Mouse (Mus musculus) intestine, postnatal 0 days (tissue): ENCODE results near the gene Mthfd1. TPM values are rescaled to one million over a fixed set of nuclear protein-coding genes. Genes with fewer than 3 reads are reported as not detected.
A peak's percentile ranks its signal among the peaks of the same experiment; 100 is the strongest.

Source experiments
- ATAC-seq: fragments of 200-750 bp; cut with Nextera tagmentation; 2 replicates; pipeline ENCODE4 v1.8.0; 2017; ENCODE audit warnings: mild to moderate bottlenecking, moderate TSS enrichment, moderate library complexity
- H3K27ac ChIP-seq: fragments of 300-500 bp; sonication (generic); 2 replicates; pipeline ENCODE4 v1.5.1; 2014; ENCODE audit warnings: mild to moderate bottlenecking, low read depth, low read length, moderate library complexity
- H3K27me3 ChIP-seq: fragments of 300-500 bp; sonication (generic); replicated peaks from 2 replicates; pipeline ENCODE4 v1.6.1; 2014; ENCODE audit warnings: low read length, mixed read lengths; ENCODE audit not compliant: control insufficient read depth, insufficient read depth
- H3K36me3 ChIP-seq: fragments of 300-500 bp; sonication (generic); 2 replicates; pipeline ENCODE4 v1.6.1; 2014; ENCODE audit warnings: mild to moderate bottlenecking, moderate library complexity; ENCODE audit not compliant: control insufficient read depth, insufficient read depth
- H3K4me1 ChIP-seq: fragments of 300-500 bp; sonication (generic); replicated peaks from 2 replicates; pipeline ENCODE4 v1.6.1; 2014; ENCODE audit warnings: antibody characterized with exemption, low read length, mixed read lengths; ENCODE audit not compliant: control insufficient read depth, insufficient read depth
- H3K4me2 ChIP-seq: fragments of 300-500 bp; sonication (generic); replicated peaks from 2 replicates; pipeline ENCODE4 v1.6.1; 2014; ENCODE audit warnings: low read depth, mild to moderate bottlenecking, moderate library complexity
- H3K4me3 ChIP-seq: fragments of 300-500 bp; sonication (generic); 2 replicates; pipeline ENCODE4 v1.5.1; 2014; ENCODE audit warnings: low read depth, low read length
- H3K9ac ChIP-seq: fragments of 300-500 bp; sonication (generic); 2 replicates; pipeline ENCODE4 v1.6.1; 2014; ENCODE audit warnings: mild to moderate bottlenecking, low read depth, low read length
- H3K9me3 ChIP-seq: fragments of 300-500 bp; sonication (generic); 2 replicates; pipeline ENCODE4 v1.6.1; 2016; ENCODE audit warnings: mixed run types; ENCODE audit not compliant: control insufficient read depth
- CTCF ChIP-seq: sonication (generic); IDR thresholded peaks from 2 replicates; pipeline ENCODE4 v1.5.1; 2016; ENCODE audit warnings: low read depth, mild to moderate bottlenecking, control low read depth, antibody characterized with exemption, moderate library complexity
- WGBS: fragments of 180-500 bp; shearing (Covaris S2); extraction: QIAGEN DNeasy Blood & Tissue Kit; methylation state at CpG from one replicate; pipeline ENCODE4 v1.1.7; 2014; 5-methylcytosine and 5-hydroxymethylcytosine counted together
- polyA plus RNA-seq: library from polyadenylated mRNA; unstranded; fragments of >200 nt; fragmentation: Nextera tagmentation; extraction: Ambion mirVana; gene quantifications from 2 replicates; pipeline ENCODE4 v1.2.1, GENCODE M21; 2015

Gene Mthfd1
- polyA plus RNA-seq, 1 experiment from 2014 or later = 18.4 TPM

DNA sequence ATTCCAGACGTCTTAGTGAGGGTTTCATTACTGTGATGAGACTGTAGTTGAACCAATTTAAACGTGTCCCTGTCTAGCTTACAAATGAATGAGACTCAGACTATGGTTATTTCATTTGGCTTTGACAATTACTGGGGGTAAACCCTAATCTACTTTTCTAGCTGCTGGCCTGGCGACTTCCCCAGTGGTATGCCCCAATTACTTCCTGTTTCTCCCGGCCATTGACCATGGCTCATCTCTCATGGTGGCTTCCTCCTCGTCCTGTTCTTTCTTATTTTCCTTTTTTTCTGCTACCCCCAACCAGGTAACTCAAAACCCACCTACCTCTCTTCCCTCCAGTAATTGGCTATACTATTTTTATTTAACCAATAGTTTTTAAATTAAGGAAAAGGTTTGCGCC is 9.9 kb downstream of the Mthfd1 start:
- Histone ChIP-seq H3K9me3 (no peaks in the 10 kb centered on the region), H3K4me1 (no peaks in the 10 kb centered on the region), H3K4me2 (no peak overlapping the region), H3K27me3 (no peaks in the 10 kb centered on the region), H3K4me3 (no peak overlapping the region), H3K9ac (no peak overlapping the region), H3K36me3 (no peaks in the 10 kb centered on the region; the same call in 1 of the 2 replicates), H3K27ac (no peak overlapping the region)
- TF ChIP-seq CTCF = no peak
- no peak for ATAC-seq
- WGBS = 74% methylated on average over 6 of the region's 6 CpGs

DNA sequence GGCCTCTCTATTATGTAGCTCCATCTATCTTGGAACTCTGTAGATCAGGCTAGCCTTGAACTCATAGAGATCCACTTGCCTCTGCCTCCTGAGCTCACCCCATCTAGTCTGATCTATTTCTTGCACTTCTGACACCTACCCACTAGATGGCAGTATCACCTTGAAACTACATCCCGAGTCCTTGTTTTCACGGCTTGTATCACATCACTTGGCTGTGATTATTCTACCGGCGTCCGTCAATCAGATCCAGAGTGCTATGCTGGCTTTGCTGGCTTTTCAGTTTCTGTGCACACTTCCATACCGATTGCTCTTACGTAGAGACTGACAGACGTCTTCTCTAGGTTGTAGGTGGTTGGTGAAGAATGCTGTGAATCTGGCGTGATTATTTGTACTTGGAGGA is 11.8 kb downstream of the Mthfd1 start:
- Histone ChIP-seq H3K4me1 (no peaks in the 10 kb centered on the region), H3K4me2 (no peak overlapping the region), H3K27me3 (no peaks in the 10 kb centered on the region), H3K27ac (no peak overlapping the region), H3K9me3 (no peaks in the 10 kb centered on the region), H3K9ac (no peak overlapping the region), H3K4me3 (no peak overlapping the region), H3K36me3 (peaks cover under 1% of the 10 kb centered on the region; the same call in 1 of the 2 replicates)
- ATAC-seq = peak; percentile 24
- 75% methylated on average over 9 of the region's 9 CpGs for WGBS
- TF ChIP-seq CTCF = peak; percentile 87

DNA sequence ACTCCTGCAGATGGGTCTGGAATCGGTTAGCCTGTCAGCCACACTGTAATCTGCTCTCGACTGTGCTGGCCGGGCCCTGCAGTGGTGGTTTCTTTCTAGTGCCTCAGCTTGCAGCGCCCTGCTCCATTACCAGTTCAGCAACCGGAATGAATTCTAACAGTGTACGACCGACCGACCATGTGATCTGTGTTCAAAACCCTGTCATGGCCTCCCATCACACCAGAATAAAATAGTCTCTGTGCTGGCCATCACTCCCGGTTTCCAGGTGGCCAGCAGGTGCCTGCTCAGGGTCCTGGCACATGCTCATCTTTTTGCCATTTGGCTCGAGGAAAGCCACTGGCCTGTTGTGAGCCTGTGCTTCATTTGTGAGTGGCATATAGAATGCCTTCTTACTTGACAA is 13.6 kb downstream of the Mthfd1 start:
- WGBS = 86% methylated on average over 10 of the region's 10 CpGs
- Histone ChIP-seq H3K36me3 (peaks cover 3% of the 10 kb centered on the region; the same call in 1 of the 2 replicates), H3K4me3 (no peak overlapping the region), H3K27me3 (no peaks in the 10 kb centered on the region), H3K27ac (no peak overlapping the region), H3K4me1 (no peaks in the 10 kb centered on the region), H3K9ac (no peak overlapping the region), H3K9me3 (no peaks in the 10 kb centered on the region), H3K4me2 (no peak overlapping the region)
- TF ChIP-seq CTCF = no peak
- no peak for ATAC-seq

DNA sequence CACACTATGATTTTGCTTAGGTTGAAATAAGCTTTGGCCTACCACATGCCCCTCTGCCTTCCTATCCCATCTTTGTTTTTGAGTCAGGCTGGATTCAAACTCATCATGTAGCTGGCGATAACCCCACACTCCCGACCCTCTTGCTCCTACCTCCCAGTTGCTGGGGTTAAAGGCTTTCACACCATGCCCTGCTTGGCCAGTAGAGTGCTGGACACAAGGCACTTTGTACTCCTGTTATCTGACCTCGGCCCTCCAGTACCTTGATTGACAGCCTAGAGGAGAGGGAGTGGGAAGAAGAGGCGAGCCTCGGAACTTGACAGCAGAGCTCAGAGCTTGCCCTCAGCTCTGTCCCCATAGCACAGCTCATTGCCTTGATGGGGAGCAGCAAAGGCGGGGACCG is 14.1 kb downstream of the Mthfd1 start:
- no peak for ATAC-seq
- no peak overlapping the region for H3K27ac ChIP-seq
- WGBS = 63% methylated on average over 7 of the region's 7 CpGs
- TF ChIP-seq CTCF = no peak
- no peaks in the 10 kb centered on the region for H3K9me3 ChIP-seq
- no peak overlapping the region for H3K4me3 ChIP-seq
- no peaks in the 10 kb centered on the region for H3K4me1 ChIP-seq
- peaks cover 3% of the 10 kb centered on the region; the same call in 1 of the 2 replicates for H3K36me3 ChIP-seq
- H3K4me2 ChIP-seq = no peak overlapping the region
- no peak overlapping the region for H3K9ac ChIP-seq
- no peaks in the 10 kb centered on the region for H3K27me3 ChIP-seq

DNA sequence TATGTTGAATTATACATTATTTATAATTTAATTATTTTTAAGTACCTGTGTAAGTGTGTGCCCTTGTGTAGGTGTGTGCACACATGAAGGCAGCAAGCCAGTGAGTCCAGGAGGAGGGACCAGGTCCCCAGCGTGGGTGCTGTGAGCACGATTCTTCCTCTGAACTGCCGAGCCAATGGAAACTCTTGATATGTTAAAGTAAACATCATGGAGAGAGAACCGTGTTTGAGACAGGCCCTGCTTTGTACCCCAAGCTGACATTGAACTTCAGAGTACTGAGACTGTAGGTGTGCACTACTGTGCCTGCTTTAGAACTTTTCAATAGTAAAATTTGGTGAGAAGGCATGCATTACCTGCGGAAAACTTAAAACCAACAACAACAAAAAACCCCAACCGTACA is 16.4 kb downstream of the Mthfd1 start:
- H3K4me3 ChIP-seq = no peak overlapping the region
- H3K27me3 ChIP-seq = no peaks in the 10 kb centered on the region
- H3K9me3 ChIP-seq = no peaks in the 10 kb centered on the region
- WGBS = 67% methylated on average over 6 of the region's 6 CpGs
- H3K27ac ChIP-seq = no peak overlapping the region
- no peak for TF ChIP-seq CTCF
- no peaks in the 10 kb centered on the region; the same call in 1 of the 2 replicates for H3K4me1 ChIP-seq
- H3K9ac ChIP-seq = no peak overlapping the region
- H3K36me3 ChIP-seq = peaks cover 3% of the 10 kb centered on the region; the same call in 1 of the 2 replicates
- no peak overlapping the region for H3K4me2 ChIP-seq
- ATAC-seq = no peak

DNA sequence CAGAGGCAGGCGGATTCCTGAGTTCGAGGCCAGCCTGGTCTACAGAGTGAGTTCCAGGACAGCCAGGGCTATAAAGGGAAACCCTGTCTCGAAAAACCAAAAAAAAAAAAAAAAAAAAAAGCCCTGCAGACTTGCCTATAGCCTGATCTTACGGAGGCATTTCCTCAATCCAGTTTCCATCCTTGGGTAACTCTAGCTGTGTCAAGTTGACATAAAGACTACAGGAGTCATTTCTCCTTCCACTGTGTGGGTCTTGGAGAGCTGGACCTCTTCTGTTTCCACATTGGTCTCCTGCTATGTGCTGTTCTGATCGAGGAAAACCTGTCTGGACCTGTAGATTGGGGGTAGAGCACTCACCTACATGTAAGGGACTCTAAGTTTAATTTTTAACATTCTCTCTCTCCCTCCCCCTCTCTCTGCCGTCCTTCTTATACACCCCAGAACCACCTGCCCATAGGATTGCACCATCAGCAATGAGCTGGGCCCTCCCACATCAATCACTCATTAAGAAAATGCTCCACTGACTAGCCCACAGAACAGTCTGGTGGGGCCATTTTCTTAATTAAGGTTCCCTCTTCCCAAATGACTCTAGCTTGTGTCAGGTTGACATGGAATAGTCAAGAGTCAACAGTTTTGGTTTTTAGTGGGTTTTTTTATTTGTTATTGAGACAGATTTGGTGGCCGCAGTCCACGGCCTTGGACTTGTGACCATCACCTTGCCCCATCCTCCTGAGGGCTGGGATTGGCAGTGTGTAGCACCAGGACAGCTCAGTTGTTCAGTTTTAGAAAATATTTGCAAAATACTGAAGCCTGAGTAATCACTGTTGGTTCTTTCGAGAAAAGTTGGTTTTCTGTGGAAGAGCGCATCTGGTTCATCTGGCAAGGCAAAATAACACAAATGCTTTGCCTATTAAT is 17.8 kb downstream of the Mthfd1 start:
- H3K9ac ChIP-seq = no peak overlapping the region
- no peak overlapping the region for H3K4me2 ChIP-seq
- no peak for ATAC-seq
- no peak for TF ChIP-seq CTCF
- H3K27me3 ChIP-seq = no peaks in the 10 kb centered on the region
- no peak overlapping the region for H3K4me3 ChIP-seq
- no peaks in the 10 kb centered on the region; the same call in 1 of the 2 replicates for H3K4me1 ChIP-seq
- peaks cover 3% of the 10 kb centered on the region; the same call in 1 of the 2 replicates for H3K36me3 ChIP-seq
- 72% methylated on average over 10 of the region's 10 CpGs for WGBS
- no peaks in the 10 kb centered on the region for H3K9me3 ChIP-seq
- H3K27ac ChIP-seq = no peak overlapping the region
